ENCODE assay signal across 9 mouse cellular contexts in the genomic region with DNA sequence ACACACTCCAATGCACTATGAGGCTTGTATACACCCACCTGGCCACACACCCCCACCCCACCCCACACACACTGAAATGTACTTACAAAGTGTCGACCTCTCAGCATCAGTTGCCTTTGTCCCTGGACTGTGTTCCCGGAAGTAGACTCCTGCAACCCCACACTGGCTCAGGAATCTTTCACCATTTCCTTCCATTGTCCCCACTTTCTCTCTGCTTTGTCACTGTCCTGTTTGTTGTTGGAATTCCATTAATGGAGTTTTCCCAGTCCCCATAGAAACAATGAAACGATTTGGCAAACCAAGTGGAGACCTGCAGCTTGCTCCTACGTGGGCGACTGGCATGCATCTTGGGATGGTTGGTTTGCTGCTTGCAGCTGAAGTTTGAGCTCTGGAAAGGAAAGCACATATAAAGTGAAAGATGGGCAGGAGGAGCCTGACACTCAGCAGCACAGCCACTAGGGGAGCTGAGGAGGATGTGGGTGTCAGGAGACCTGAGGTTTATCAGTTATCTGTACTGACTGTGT.
DNase-seq lines count a peak whose midpoint lies in the region; ATAC-seq and TF ChIP-seq lines count a peak whose summit lies in the region.
"Had no signal": no experiment of that assay in that cellular context is flagged by ENCODE, and none has a peak within 500 bp of the region (broad histone marks: within the 10 kb centered on the region; RNA-seq: fewer than 3 reads in every experiment).

No protein-coding gene starts in this region.

- TF ChIP-seq POLR2A in testis, adult 2 months (IDR thresholded peaks at IDR 0.05; ENCODE audit: control insufficient read depth, low read depth, low read length): no peak

- DNase-seq in gastrocnemius, adult 2 months: no peak
- DNase-seq in gastrocnemius, adult 8-10 months (ENCODE audit: low spot score in 2 of 2): no peak
- no peak for DNase-seq in testis, postnatal 14 days (ENCODE audit: low spot score)
- peak; percentile 64 for DNase-seq in thymus, postnatal 4 days
- DNase-seq in left cerebral cortex, postnatal 4 days: no peak
- no peak for DNase-seq in gastrocnemius, postnatal 4 days (ENCODE audit: low spot score in 2 of 2)

- 29% methylated on average over 5 of the region's 5 CpGs for WGBS in liver, embryonic 12.5 days (ENCODE audit: insufficient replicate concordance)

- peaks cover 2% of the 10 kb centered on the region; the same call in 1 of the 2 replicates for H3K4me1 ChIP-seq in testis, adult 2 months (ENCODE audit: control insufficient read depth, insufficient read depth, low read length)
- H3K4me1 ChIP-seq in liver, embryonic 12.5 days: no peaks in the 10 kb centered on the region

- H3K36me3 ChIP-seq in testis, adult 2 months (ENCODE audit: control insufficient read depth, insufficient read depth, low read length): no peaks in the 10 kb centered on the region
- no peaks in the 10 kb centered on the region for H3K36me3 ChIP-seq in liver, embryonic 12.5 days

- H3K9ac ChIP-seq in liver, embryonic 12.5 days: no peak overlapping the region

- no peaks in the 10 kb centered on the region for H3K27me3 ChIP-seq in testis, adult 2 months (ENCODE audit: control insufficient read depth, insufficient read depth, low read length)
- 0 out of 2 replicates have a peak, but pooled peaks cover 4% of the 10 kb centered on the region for H3K27me3 ChIP-seq in liver, embryonic 12.5 days (replicated peaks)
- H3K27me3 ChIP-seq: megakaryocyte, embryonic 14.5 days had no signal

- H3K27ac ChIP-seq in gastrocnemius, adult 2 months: no peak overlapping the region; the same call in 1 of the 2 replicates
- H3K27ac ChIP-seq in testis, adult 2 months (ENCODE audit: control insufficient read depth, insufficient read depth, low read depth, low read length): no peak overlapping the region
- no peak overlapping the region for H3K27ac ChIP-seq in liver, embryonic 12.5 days

- H3K9me3 ChIP-seq in liver, embryonic 12.5 days (replicated peaks): no peaks in the 10 kb centered on the region
- H3K9me3 ChIP-seq: megakaryocyte, embryonic 14.5 days had no signal

- no peak overlapping the region for H3K4me3 ChIP-seq in gastrocnemius, adult 2 months
- no peak overlapping the region for H3K4me3 ChIP-seq in testis, adult 2 months (ENCODE audit: control insufficient read depth, low read depth, low read length)
- H3K4me3 ChIP-seq in liver, embryonic 12.5 days: no peak overlapping the region
- H3K4me3 ChIP-seq: megakaryocyte, embryonic 14.5 days had no signal

- H3K4me2 ChIP-seq in liver, embryonic 12.5 days: no peak overlapping the region

- intact Hi-C loops in gastrocnemius, adult 2 months (cut with DNase I): no loop called here
- intact Hi-C loops in left cerebral cortex, postnatal 4 days (cut with DNase I): no loop called here

- 0 out of 2 replicates have a peak, but pooled peaks have one; percentile 27 for ATAC-seq in liver, embryonic 12.5 days

- peak; percentile 49 for TF ChIP-seq CTCF in gastrocnemius, adult 2 months (IDR thresholded peaks at IDR 0.05)
- peak; percentile 15; the same call in 1 of the 2 replicates for TF ChIP-seq CTCF in testis, adult 2 months (IDR thresholded peaks at IDR 0.05; ENCODE audit: control insufficient read depth, insufficient read depth, insufficient replicate concordance, low read depth, low read length)
